Mouse (Mus musculus) frontal cortex, adult 2 months (tissue): ENCODE results near the gene Ccdc183. TPM values are rescaled to one million over a fixed set of nuclear protein-coding genes. Genes with fewer than 3 reads are reported as not detected.

Source experiments
- DNase-seq, 2 experiments: peaks; one replicate each; pipeline ENCODE4 v3.0.0; 2022; ENCODE audit warnings: low spot score in 1 of 2; ENCODE audit errors: extremely low spot score in 1 of 2
- polyA plus RNA-seq: library from polyadenylated mRNA; depleted of rRNA; stranded (reverse); fragments of >200 nt; gene quantifications from 2 replicates; pipeline ENCODE4 v1.2.3, GENCODE M21; 2012

Ccdc183 gene
- polyA plus RNA-seq, 1 experiment, result 0.06 TPM

GRCm38 (mm10) chr2:25608671-25609070 lies 8.8 kb downstream of the Ccdc183 start:
- no peak for DNase-seq

GRCm38 (mm10) chr2:25607761-25608622 lies 9.5 kb downstream of the Ccdc183 start, which contains the start of gene Rabl6:
Rabl6 (minus strand) TSS chr2:25608521.
- peak; percentile 76 to 93 for DNase-seq

- DNase-seq, result no peak
Observed at GRCm38 (mm10) chr2:25602526-25602925, 15.0 kb downstream of the Ccdc183 start.

- no peak for DNase-seq
Observed at GRCm38 (mm10) chr2:25600037-25600436, 17.4 kb downstream of the Ccdc183 start.

- no peak for DNase-seq
Observed at GRCm38 (mm10) chr2:25598749-25599148, 18.7 kb downstream of the Ccdc183 start.

GRCm38 (mm10) chr2:25596765-25597510 lies 20.5 kb downstream of the Ccdc183 start:
- DNase-seq, result no peak

- DNase-seq, result peak in 1 of 2 experiments; percentile 76
Observed at GRCm38 (mm10) chr2:25591863-25592262, 25.6 kb downstream of the Ccdc183 start.

GRCm38 (mm10) chr2:25588227-25588907 lies 29.1 kb downstream of the Ccdc183 start:
- no peak for DNase-seq

- no peak for DNase-seq
Observed at GRCm38 (mm10) chr2:25587290-25587689, 30.2 kb downstream of the Ccdc183 start.

GRCm38 (mm10) chr2:25585601-25586000 lies 31.9 kb downstream of the Ccdc183 start:
- no peak for DNase-seq

GRCm38 (mm10) chr2:25584856-25585255 lies 32.6 kb downstream of the Ccdc183 start:
- peak in 1 of 2 experiments; percentile 26 for DNase-seq

GRCm38 (mm10) chr2:25584152-25584551 lies 33.3 kb downstream of the Ccdc183 start:
- DNase-seq, result no peak

GRCm38 (mm10) chr2:25583571-25583970 lies 33.9 kb downstream of the Ccdc183 start:
- DNase-seq, result no peak

- DNase-seq, result no peak
Observed at GRCm38 (mm10) chr2:25583120-25583481, 34.4 kb downstream of the Ccdc183 start.

- peak; percentile 84 to 93 for DNase-seq
Observed at GRCm38 (mm10) chr2:25582466-25583119, 34.9 kb downstream of the Ccdc183 start.

- DNase-seq, result no peak
Observed at GRCm38 (mm10) chr2:25581901-25582301, 35.6 kb downstream of the Ccdc183 start.

- DNase-seq, result peak; percentile 77 to 89
Observed at GRCm38 (mm10) chr2:25581294-25581864, 36.1 kb downstream of the Ccdc183 start, which contains the start of gene Ajm1. Ajm1 (minus strand) TSS chr2:25581757.

- peak in 1 of 2 experiments; percentile 55 for DNase-seq
Observed at GRCm38 (mm10) chr2:25580621-25581101, 36.8 kb downstream of the Ccdc183 start.

GRCm38 (mm10) chr2:25579737-25580460 lies 37.6 kb downstream of the Ccdc183 start:
- peak in 1 of 2 experiments; percentile 83 for DNase-seq
